Mouse (Mus musculus): Measurements from ENCODE around the gene Cycs. TPM values are rescaled to one million over a fixed set of nuclear protein-coding genes. Genes with fewer than 3 reads are reported as not detected.

The Cycs gene
- polyA plus RNA-seq, 1 experiment from 2014 or later, result 78.7 TPM

DNA sequence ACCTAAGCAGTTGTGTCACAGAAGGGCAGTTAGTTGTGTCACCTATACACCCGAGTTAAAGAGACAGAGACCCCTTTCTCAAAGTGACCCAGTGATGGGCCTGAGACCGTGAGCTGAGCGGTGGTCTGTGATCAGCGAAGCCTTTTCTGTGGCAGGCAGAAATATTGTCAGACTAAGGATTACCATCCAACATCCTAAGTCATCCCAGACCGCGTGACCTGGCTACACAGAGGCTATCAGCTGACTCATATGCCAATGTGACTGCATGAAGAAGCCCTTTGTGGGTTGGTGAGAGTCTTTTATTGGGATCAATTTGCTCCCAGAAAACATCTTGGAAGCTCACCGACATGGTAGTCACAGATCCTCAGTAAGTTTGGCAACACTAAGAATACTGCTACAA, 43.6 kb downstream of the Cycs start:
- Histone ChIP-seq H3K27me3 (replicated peaks; ENCODE audit: control insufficient read depth, insufficient read depth, low read length) (no peaks in the 10 kb centered on the region), H3K4me3 (ENCODE audit: low read depth, low read length) (no peak overlapping the region), H3K9ac (ENCODE audit: low read length) (no peak overlapping the region), H3K4me1 (replicated peaks; ENCODE audit: control insufficient read depth, insufficient read depth, low read length) (no peaks in the 10 kb centered on the region), H3K36me3 (ENCODE audit: control insufficient read depth, insufficient read depth, low read length) (no peaks in the 10 kb centered on the region), H3K27ac (ENCODE audit: low read depth) (no peak overlapping the region), H3K9me3 (ENCODE audit: control insufficient read depth, low read length) (no peaks in the 10 kb centered on the region), H3K4me2 (ENCODE audit: low read length) (no peak overlapping the region)
- DNase-seq (ENCODE audit: low spot score) (no peak), ATAC-seq (replicated peaks; ENCODE audit: low FRiP score, low TSS enrichment, low read depth) (no peak)
- 92% methylated on average over 7 of the region's 7 CpGs for WGBS

DNA sequence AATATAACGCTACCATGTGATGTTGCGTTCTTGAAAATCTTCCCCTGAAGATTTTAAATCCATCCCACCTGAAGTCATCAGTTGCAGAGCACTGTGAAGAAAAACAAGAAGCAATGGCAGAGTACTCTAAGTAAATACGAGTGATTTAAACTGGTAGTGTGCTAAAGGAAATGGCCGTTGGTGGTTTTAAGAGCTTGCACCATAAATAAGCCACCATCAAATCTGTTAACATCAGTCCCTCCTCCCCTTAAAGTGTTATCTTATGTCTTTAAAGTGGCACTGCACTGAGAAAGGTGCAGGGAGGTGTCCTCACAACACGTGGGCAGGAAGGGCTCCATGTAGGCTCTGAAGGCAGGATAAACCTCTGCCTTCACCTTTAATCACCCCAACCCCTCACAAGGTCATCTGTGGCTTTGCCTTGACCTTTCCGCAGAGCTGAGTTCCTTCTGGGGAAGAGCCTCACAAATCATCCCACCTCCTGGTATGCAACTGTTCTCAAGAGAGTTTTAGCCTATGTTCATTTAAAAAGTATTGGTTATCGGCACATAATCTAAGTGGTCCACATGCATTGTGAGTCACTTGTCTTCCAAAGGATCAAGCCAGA, 44.7 kb downstream of the Cycs start:
- DNase-seq (ENCODE audit: low spot score) (no peak), ATAC-seq (replicated peaks; ENCODE audit: low FRiP score, low TSS enrichment, low read depth) (no peak)
- H3K4me3 ChIP-seq (ENCODE audit: low read depth, low read length), result no peak overlapping the region
- no peak overlapping the region for H3K27ac ChIP-seq (ENCODE audit: low read depth)
- H3K9me3 ChIP-seq (ENCODE audit: control insufficient read depth, low read length), result no peaks in the 10 kb centered on the region
- H3K36me3 ChIP-seq (ENCODE audit: control insufficient read depth, insufficient read depth, low read length), result no peaks in the 10 kb centered on the region
- 53% methylated on average over 7 of the region's 7 CpGs for WGBS
- H3K9ac ChIP-seq (ENCODE audit: low read length), result no peak overlapping the region
- no peaks in the 10 kb centered on the region for H3K4me1 ChIP-seq (replicated peaks; ENCODE audit: control insufficient read depth, insufficient read depth, low read length)
- H3K27me3 ChIP-seq (replicated peaks; ENCODE audit: control insufficient read depth, insufficient read depth, low read length), result no peaks in the 10 kb centered on the region
- no peak overlapping the region for H3K4me2 ChIP-seq (ENCODE audit: low read length)

DNA sequence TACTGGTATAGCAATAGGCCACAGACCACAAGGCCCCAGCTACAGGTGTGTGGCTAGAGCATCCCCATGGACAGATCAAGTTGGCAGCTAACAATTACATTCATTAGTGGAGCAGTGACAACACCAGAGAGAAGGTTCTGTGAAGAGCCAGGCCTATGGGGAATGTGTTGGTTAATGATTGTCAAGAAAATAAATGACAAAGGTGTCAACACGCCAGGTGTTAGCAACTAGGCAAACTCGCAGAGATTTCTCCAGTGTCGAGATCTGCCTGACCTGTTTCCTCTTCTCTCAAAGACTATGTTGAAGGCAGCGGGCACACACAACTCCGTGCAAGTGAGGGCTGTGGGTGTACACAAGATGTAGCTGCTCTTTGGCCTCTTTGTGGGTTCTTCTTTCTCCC, 46.2 kb downstream of the Cycs start:
- no peak for DNase-seq (ENCODE audit: low spot score)
- Histone ChIP-seq H3K9me3 (ENCODE audit: control insufficient read depth, low read length) (no peaks in the 10 kb centered on the region), H3K27me3 (replicated peaks; ENCODE audit: control insufficient read depth, insufficient read depth, low read length) (no peaks in the 10 kb centered on the region), H3K4me1 (replicated peaks; ENCODE audit: control insufficient read depth, insufficient read depth, low read length) (no peaks in the 10 kb centered on the region), H3K4me2 (ENCODE audit: low read length) (no peak overlapping the region), H3K4me3 (ENCODE audit: low read depth, low read length) (no peak overlapping the region), H3K9ac (ENCODE audit: low read length) (no peak overlapping the region), H3K27ac (ENCODE audit: low read depth) (no peak overlapping the region), H3K36me3 (ENCODE audit: control insufficient read depth, insufficient read depth, low read length) (no peaks in the 10 kb centered on the region)
- ATAC-seq (replicated peaks; ENCODE audit: low FRiP score, low TSS enrichment, low read depth), result no peak
- 72% methylated on average over 5 of the region's 5 CpGs for WGBS

DNA sequence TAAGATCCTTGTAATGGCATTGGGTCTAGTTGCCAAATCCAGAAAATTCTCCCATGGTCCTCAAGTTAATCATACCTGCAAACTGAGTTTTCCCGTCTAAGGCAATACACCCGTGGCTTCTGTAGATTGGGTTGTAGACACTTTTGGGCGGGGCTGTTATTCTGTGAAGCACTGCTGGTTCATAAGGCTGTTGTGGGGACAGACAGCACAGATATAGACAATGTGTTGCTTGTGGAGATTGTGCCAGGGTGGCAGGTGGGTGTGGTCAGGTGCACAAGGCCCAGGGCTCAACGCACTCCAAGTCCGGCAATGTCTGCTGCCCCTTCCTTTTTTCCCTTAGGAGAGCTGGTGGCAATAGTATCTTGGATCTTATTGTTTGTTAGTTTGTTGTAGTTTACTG, 48.0 kb downstream of the Cycs start:
- Histone ChIP-seq H3K27ac (ENCODE audit: low read depth) (no peak overlapping the region), H3K4me3 (ENCODE audit: low read depth, low read length) (no peak overlapping the region), H3K9ac (ENCODE audit: low read length) (no peak overlapping the region), H3K9me3 (ENCODE audit: control insufficient read depth, low read length) (no peaks in the 10 kb centered on the region), H3K4me1 (replicated peaks; ENCODE audit: control insufficient read depth, insufficient read depth, low read length) (no peaks in the 10 kb centered on the region), H3K27me3 (replicated peaks; ENCODE audit: control insufficient read depth, insufficient read depth, low read length) (no peaks in the 10 kb centered on the region), H3K36me3 (ENCODE audit: control insufficient read depth, insufficient read depth, low read length) (no peaks in the 10 kb centered on the region), H3K4me2 (ENCODE audit: low read length) (no peak overlapping the region)
- ATAC-seq (replicated peaks; ENCODE audit: low FRiP score, low TSS enrichment, low read depth) (no peak), DNase-seq (ENCODE audit: low spot score) (no peak)
- WGBS, result 90% methylated on average over 5 of the region's 5 CpGs

Small RNAs within 50 kb of the gene (microRNA-seq; reads per million reads assigned to microRNA genes)
- gene Mir6371, result not detected

Other genes with a start within 250 kb of the Cycs start
- gene Osbpl3, start 110.3 kb downstream of the Cycs start, polyA plus RNA-seq (2014; fragmentation: Nextera tagmentation; extraction: Ambion mirVana), result 10.1 and 10.4 TPM in 2 replicates
- 0.69 and 1.3 TPM in 2 replicates for gene 4921507P07Rik, start 30.1 kb upstream of the Cycs start, polyA plus RNA-seq (2014; fragmentation: Nextera tagmentation; extraction: Ambion mirVana)
- not detected in 2 replicates for gene Npvf, start 87.9 kb upstream of the Cycs start, polyA plus RNA-seq (2014; fragmentation: Nextera tagmentation; extraction: Ambion mirVana)

All from intestine, embryonic 14.5 days (tissue).